Mouse (Mus musculus) olfactory bulb, adult 2 months (tissue): Measurements from ENCODE around the gene Cnp.
A peak's percentile ranks its signal among the peaks of the same experiment; 100 is the strongest.

Source experiments
- CTCF ChIP-seq: fragments of 200-500 bp; IDR thresholded peaks from 2 replicates; pipeline ENCODE4 v1.5.1; 2012; ENCODE audit warnings: low read depth, mild to moderate bottlenecking, low read length, moderate library complexity; ENCODE audit not compliant: insufficient read depth
- POLR2A ChIP-seq: fragments of 200-500 bp; IDR thresholded peaks from 2 replicates; pipeline ENCODE4 v1.6.1; 2012; ENCODE audit warnings: mild to moderate bottlenecking, low read depth, low read length, moderate library complexity; ENCODE audit not compliant: insufficient read depth

GRCm38 (mm10) chr11:100640159-100640906, 65.6 kb downstream of the Cnp start:
- TF ChIP-seq POLR2A (peak; percentile 29; the same call in 1 of the 2 replicates), CTCF (peak; percentile 42; the same call in 1 of the 2 replicates)
